Mouse (Mus musculus): ENCODE results near the gene Hpse.

Hpse gene

GRCm38 (mm10) chr5:100719235-100720088 lies at the start of gene Hpse:
TSS of gene Hpse (minus strand) at chr5:100719716.
- DNase-seq, result peak; percentile 29 to 44

GRCm38 (mm10) chr5:100766026-100766425 lies 46.5 kb upstream of the Hpse start:
- DNase-seq, result no peak

DNA sequence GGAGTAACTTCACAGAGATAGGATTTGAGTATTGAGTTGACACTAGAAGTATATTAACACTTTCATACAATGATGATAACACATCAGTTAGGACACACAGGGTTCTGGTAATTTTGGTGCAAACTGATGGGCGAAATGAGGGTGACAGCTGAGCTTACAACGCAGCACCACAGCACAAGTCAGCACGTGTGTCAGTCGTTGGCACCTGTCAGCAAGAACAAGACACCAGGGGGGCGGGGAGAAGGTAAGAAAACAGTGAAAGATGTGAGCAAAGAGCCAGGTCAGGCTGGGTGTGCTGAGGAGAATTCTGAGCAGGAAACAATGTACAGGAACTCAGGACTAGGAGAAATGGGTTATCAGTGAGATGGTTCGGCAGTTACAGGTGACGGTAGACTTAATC lies 42.2 kb upstream of the Hpse start:
- DNase-seq, result no peak

- DNase-seq, result no peak
Measured at GRCm38 (mm10) chr5:100760049-100760663, 40.6 kb upstream of the Hpse start.

GRCm38 (mm10) chr5:100758121-100758520 lies 38.6 kb upstream of the Hpse start:
- no peak for DNase-seq

GRCm38 (mm10) chr5:100753407-100753806 lies 33.9 kb upstream of the Hpse start:
- no peak for DNase-seq

DNA sequence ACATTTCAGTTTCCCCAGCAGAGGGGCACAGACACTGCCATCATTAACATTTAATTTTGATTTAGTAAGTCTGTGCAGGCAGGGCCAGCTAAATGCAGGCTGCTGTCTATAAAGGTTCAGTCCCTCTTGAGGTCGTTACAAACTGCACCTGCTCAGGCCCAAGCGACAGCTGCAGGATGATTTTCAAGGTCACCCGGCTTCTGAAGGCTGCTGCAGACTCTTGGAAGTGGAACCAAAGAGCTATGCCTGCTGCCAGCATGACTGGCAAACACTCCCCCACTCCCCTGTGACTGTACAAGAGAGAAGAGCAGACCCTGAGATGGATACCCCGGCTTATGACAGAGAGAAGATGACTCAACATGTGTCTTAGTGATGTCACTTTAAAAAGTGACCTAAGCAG lies 32.1 kb upstream of the Hpse start:
- DNase-seq, result no peak

DNA sequence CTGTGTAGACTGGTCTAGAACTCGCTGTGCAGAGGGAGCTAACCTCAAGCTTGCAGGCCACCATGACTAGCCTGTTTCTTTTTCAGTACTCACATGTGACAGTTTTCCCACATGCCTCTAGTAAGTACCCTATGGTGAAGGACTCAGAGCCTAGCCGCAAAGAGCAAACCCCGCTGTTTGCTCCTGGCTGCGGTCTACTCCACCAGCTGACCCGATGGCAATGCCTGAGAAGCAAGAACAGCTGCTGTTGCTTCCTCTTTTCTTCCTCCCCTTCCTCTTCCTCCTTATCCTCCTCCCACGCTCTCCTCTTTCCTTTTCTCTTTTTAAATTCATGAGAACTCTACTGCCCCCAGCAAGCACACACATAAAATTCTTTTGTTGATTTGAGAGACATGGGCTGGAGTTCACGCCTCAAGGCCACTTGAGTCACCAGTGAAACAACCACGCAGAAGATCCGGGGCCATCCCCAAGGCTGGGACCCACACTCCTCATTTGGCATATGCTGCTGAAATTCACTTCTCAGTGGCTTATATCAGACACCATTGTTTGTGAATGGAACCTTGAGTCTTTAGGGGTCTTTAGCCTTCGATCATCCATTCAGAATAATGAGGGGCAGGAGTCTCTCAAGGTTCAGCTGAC lies 31.2 kb upstream of the Hpse start:
- no peak for DNase-seq

DNA sequence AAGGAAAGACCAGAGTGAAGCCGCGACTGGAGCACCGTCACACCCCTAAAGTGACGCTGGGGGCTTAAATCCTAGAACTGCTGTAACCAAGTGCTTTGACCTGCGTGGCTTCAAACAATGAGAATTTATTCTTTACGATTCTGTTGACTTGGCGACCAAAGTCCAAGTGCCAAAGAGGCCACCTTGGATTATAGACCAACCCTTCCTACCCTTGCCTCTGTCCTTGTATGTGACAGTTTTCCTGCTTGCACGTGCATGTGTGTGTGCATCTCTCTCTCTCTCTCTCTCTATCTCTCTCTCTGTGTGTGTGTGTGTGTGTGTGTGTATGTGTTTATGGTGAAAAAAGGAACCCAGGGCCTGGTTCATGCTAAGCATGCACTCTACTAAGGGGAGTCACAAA lies 19.3 kb upstream of the Hpse start:
- DNase-seq, result no peak

DNA sequence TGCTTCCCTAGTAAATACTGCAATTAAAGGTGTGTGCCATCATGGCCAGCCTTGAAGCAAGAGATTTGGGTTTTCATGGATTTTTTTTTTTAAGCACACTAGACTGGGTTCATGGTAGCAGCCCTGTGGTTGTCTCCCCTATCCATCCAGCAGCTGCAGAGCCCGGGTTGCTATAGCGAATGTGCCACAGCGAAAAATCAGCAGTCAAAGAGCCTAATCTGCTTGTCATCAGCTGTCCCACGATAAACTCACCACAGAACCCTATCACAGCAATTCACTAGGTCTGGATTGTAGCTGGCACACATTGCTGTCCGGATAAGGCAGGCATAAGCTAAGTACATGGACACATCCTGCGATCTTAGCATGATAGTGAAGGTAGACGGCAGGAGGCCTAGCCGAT lies 17.4 kb upstream of the Hpse start:
- DNase-seq, result no peak

DNA sequence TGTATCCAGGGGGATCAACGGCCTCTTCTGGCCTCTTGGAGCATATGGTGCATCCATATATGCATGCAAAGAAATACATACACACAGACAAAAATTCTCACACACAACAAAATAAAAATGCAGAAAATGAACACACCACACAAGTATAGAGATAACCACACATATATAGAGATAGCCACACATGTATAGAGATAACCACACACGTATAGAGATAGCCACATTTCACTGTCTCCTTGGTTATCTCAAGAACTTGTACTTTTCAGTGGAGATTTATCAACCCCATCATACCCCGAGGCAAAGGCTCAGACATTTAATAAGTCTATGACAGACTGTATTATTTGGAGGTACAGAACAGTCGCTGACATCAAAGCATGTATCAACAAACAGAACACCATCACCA lies 15.0 kb upstream of the Hpse start:
- DNase-seq, result no peak

DNA sequence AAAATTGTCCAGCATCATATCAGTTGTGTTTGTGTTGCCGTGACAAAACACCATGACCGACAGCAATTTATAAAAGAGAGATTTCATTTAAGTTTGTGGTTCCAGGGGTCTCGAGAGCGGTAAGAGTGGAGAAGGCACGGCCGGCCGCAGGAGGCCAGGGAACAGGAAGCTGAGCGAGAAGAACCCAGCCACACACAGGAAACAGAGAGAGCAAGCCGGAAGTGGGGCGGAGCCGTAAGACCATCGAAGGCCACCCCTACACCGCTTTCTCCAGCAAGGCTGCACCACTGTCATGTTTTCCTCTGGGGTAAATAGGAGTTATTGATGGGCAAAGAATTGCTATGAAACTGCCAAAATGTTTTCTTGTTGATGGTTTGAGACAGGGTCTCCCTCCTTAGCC lies 9.2 kb upstream of the Hpse start:
- DNase-seq, result no peak

GRCm38 (mm10) chr5:100726001-100726400 lies 6.5 kb upstream of the Hpse start:
- no peak for DNase-seq

- DNase-seq, result no peak
Measured at GRCm38 (mm10) chr5:100716762-100717161, 2.8 kb downstream of the Hpse start.

GRCm38 (mm10) chr5:100711219-100711618 lies 8.3 kb downstream of the Hpse start:
- DNase-seq, result no peak

GRCm38 (mm10) chr5:100710012-100710411 lies 9.5 kb downstream of the Hpse start:
- no peak for DNase-seq

- no peak for DNase-seq
Measured at GRCm38 (mm10) chr5:100709035-100709434, 10.5 kb downstream of the Hpse start.

DNA sequence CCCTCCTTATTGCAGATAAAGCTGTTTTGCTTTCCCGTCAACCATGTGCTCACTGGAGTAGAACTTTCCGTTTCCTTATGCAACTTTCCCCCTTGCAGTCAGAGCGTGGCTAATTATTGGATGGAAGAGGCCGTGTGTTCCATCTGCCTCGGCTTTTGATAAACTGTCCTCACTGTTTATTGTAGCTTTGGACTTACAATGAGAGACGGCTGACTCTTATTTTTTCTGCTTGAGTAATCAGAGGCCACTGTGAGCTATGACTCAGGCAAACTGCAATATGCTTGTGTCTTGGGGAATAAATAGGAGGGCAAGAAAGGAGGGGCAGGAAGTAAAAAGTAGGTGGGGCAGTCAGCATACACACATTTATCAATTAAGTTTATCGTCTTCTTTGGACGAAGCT lies 12.8 kb downstream of the Hpse start:
- peak in 1 of 2 experiments; percentile 9 for DNase-seq

- DNase-seq, result no peak
Measured at GRCm38 (mm10) chr5:100704272-100704671, 15.2 kb downstream of the Hpse start.

DNA sequence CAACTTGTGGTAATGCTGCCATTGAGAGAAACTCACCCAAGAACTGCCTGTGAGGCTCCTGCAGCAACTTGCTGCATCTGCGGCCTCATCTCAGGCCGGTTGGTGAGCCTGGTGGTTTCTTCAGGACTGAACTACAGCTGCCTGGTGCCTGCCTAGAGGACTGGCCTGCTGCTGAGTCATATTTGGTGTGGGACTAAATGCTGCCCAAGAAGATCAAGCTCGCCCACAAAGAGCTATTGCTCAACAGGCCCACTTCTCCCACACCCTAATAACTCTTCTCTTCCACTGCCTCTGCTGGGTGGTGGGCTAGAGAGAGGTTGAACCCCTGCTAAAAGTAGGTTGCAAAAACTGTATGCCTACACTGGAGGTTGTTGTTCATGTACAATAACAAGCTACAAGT lies 17.2 kb downstream of the Hpse start:
- DNase-seq, result no peak

- no peak for DNase-seq
Measured at GRCm38 (mm10) chr5:100700861-100701620, 18.5 kb downstream of the Hpse start.

GRCm38 (mm10) chr5:100697886-100698285 lies 21.6 kb downstream of the Hpse start:
- no peak for DNase-seq

DNA sequence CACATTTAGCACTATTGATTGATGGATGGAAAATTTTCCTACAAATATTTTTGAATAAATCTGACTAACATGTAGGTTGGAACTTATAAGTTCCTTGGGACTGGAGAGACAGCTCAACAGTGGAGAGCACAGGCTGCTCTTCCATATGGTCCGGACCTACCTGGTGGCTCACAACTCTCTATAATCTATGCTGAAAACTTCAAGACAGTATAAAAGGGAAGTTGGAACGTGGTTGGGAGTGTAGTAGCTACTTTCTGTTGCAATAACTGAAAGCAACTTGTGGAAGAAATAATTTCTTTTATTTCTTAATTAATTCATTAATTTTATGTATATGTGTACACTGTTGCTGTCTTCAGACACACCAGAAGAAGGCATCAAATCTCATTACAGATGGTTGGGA lies 22.1 kb downstream of the Hpse start:
- DNase-seq, result no peak

Measured in kidney, postnatal 36 days (tissue).